Mouse (Mus musculus) heart, embryonic 15.5 days (tissue): ENCODE data around the gene Mon1a. TPM values are rescaled to one million over a fixed set of nuclear protein-coding genes. Genes with fewer than 3 reads are reported as not detected.

Experiments used
- ATAC-seq: fragments of 200-750 bp; cut with Nextera tagmentation; replicated peaks from 2 replicates; pipeline ENCODE4 v1.8.0; 2017; ENCODE audit warnings: low read depth, moderate TSS enrichment; ENCODE audit not compliant: insufficient number of reproducible peaks, insufficient read depth, low FRiP score
- H3K27ac ChIP-seq: fragments of 300-500 bp; sonication (generic); 2 replicates; pipeline ENCODE4 v1.5.1; 2015; ENCODE audit warnings: mild to moderate bottlenecking, inconsistent platforms
- H3K27me3 ChIP-seq: fragments of 300-500 bp; sonication (generic); 2 replicates; pipeline ENCODE4 v1.6.1; 2015; ENCODE audit warnings: inconsistent platforms
- H3K36me3 ChIP-seq: fragments of 300-500 bp; sonication (generic); 2 replicates; pipeline ENCODE4 v1.6.1; 2015; ENCODE audit warnings: mild to moderate bottlenecking, inconsistent platforms
- H3K4me1 ChIP-seq: fragments of 300-500 bp; sonication (generic); replicated peaks from 2 replicates; pipeline ENCODE4 v1.6.1; 2015; ENCODE audit warnings: inconsistent platforms
- H3K4me2 ChIP-seq: fragments of 300-500 bp; sonication (generic); 2 replicates; pipeline ENCODE4 v1.6.1; 2015; ENCODE audit warnings: inconsistent platforms, mild to moderate bottlenecking, moderate library complexity
- H3K4me3 ChIP-seq: fragments of 300-500 bp; sonication (generic); 2 replicates; pipeline ENCODE4 v1.5.1; 2015; ENCODE audit warnings: mild to moderate bottlenecking, inconsistent platforms
- H3K9ac ChIP-seq: fragments of 300-500 bp; sonication (generic); 2 replicates; pipeline ENCODE4 v1.6.1; 2015; ENCODE audit warnings: mild to moderate bottlenecking, inconsistent platforms
- H3K9me3 ChIP-seq: fragments of 300-500 bp; sonication (generic); replicated peaks from 2 replicates; pipeline ENCODE4 v1.6.1; 2016; ENCODE audit warnings: inconsistent platforms
- whole genome bisulfite sequencing: fragments of 180-500 bp; shearing (Covaris S2); methylation state at CpG from one replicate; pipeline ENCODE4 v1.1.7; 2015; ENCODE audit warnings: mixed read lengths; 5-methylcytosine and 5-hydroxymethylcytosine counted together
- polyA plus RNA-seq: library from polyadenylated mRNA; unstranded; fragments of >200 nt; fragmentation: Nextera tagmentation; extraction: Ambion mirVana; gene quantifications from 2 replicates; pipeline ENCODE4 v1.2.1, GENCODE M21; 2015

The Mon1a gene
- polyA plus RNA-seq, 1 experiment from 2014 or later = 8.5 TPM

DNA sequence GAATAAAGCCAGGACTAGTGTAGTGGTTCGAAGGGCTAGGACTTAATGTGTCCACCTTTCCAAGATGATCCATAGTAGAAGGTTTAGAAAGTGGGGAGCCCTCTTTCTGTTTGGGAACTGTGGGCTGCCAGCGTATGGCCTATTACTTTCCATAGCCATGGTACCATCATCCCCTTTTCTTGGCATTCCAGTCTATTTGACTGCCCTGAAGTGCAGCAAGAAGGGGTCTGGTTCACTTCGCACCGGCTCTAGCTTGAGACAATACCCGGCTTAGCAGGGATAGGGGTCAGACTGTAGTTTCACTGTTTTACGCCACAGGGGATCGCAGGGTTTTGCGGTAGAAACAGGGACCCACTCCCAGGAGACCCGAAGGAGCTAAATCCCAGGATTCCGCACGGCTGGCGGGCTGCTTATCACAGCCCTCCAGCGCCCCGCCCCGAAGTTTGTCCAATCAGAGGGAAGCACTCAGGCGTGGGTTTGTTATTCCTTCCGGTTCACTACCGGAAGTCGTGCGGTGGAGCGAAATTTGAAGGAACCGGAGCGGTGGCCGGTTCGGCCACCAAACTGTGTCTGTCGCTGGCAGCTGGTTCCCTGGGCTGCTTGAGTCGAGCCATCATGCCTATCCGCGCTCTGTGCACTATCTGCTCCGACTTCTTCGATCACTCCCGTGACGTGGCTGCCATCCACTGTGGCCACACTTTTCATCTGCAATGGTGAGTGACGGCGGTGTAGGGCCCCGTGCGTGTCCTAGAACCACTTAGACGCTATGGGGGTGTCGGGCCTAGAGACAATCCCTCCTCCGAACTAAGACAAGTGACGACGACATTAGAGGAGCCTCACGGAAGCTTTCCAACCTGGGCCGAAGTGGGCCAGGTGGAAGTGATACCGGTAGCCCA, 62.8 kb downstream of the Mon1a start:
- Histone ChIP-seq H3K27me3 (no peaks in the 10 kb centered on the region), H3K4me1 (peaks cover 15% of the 10 kb centered on the region), H3K27ac (peak overlapping the region; percentile 62), H3K9ac (peak overlapping the region; percentile 65), H3K4me2 (peak overlapping the region; percentile 74), H3K9me3 (no peaks in the 10 kb centered on the region), H3K36me3 (no peaks in the 10 kb centered on the region), H3K4me3 (peak overlapping the region; percentile 74)
- WGBS = 16% methylated on average over 45 of the region's 45 CpGs
- peak; percentile 87 for ATAC-seq

Other genes starting within 250 kb of the Mon1a start
- 2.5 and 3.6 TPM in 2 replicates for gene Slc38a3, start 218.6 kb upstream of the Mon1a start, polyA plus RNA-seq
- gene Gnat1, start 208.4 kb upstream of the Mon1a start, polyA plus RNA-seq = 0.53 and 0.98 TPM in 2 replicates
- 4.1 and 7.1 TPM in 2 replicates for gene Sema3f, start 177.7 kb upstream of the Mon1a start, polyA plus RNA-seq
- 123 and 147 TPM in 2 replicates for gene Rbm5, start 117.2 kb upstream of the Mon1a start, polyA plus RNA-seq
- 43.2 and 48.0 TPM in 2 replicates for gene Rbm6, start 14.9 kb upstream of the Mon1a start, polyA plus RNA-seq
- gene Mst1r, start 18.7 kb downstream of the Mon1a start, polyA plus RNA-seq = 2.1 and 4.1 TPM in 2 replicates
- not detected in 2 replicates for gene Actl11, start 40.3 kb downstream of the Mon1a start, polyA plus RNA-seq
- 0.20 and 0.77 TPM in 2 replicates for gene Camkv, start 47.5 kb downstream of the Mon1a start, polyA plus RNA-seq
- gene Traip, start 62.0 kb downstream of the Mon1a start, polyA plus RNA-seq = 10.1 and 13.0 TPM in 2 replicates
- 22.6 and 32.8 TPM in 2 replicates for gene Uba7, start 87.4 kb downstream of the Mon1a start, polyA plus RNA-seq
- 2.8 and 4.3 TPM in 2 replicates for gene Gm20661, start 94.9 kb downstream of the Mon1a start, polyA plus RNA-seq
- gene Inka1, start 97.7 kb downstream of the Mon1a start, polyA plus RNA-seq = 35.7 and 46.9 TPM in 2 replicates
- 5.1 and 6.1 TPM in 2 replicates for gene Cdhr4, start 104.3 kb downstream of the Mon1a start, polyA plus RNA-seq
- gene Gm20662, start 108.2 kb downstream of the Mon1a start, polyA plus RNA-seq = 0.19 and 0.65 TPM in 2 replicates
- 34.5 and 42.9 TPM in 2 replicates for gene Ip6k1, start 114.3 kb downstream of the Mon1a start, polyA plus RNA-seq
- 18.3 and 23.8 TPM in 2 replicates for gene Gmppb, start 161.1 kb downstream of the Mon1a start, polyA plus RNA-seq
- gene Amigo3, start 165.0 kb downstream of the Mon1a start, polyA plus RNA-seq = 1.5 and 2.3 TPM in 2 replicates
- gene Mst1, start 192.3 kb downstream of the Mon1a start, polyA plus RNA-seq = 0.81 TPM in 1 of 2 replicates, not detected in the other
- gene Rnf123, start 195.2 kb downstream of the Mon1a start, polyA plus RNA-seq = 29.8 and 33.3 TPM in 2 replicates
- gene Apeh, start 206.5 kb downstream of the Mon1a start, polyA plus RNA-seq = 46.4 and 65.9 TPM in 2 replicates